Mouse (Mus musculus): ENCODE data around the gene 1700067P10Rik. TPM values are rescaled to one million over a fixed set of nuclear protein-coding genes. Genes with fewer than 3 reads are reported as not detected.

The 1700067P10Rik gene
- 0.26 TPM in 1 of 2 replicates, not detected in the other for polyA plus RNA-seq (2016; fragmentation: Nextera tagmentation; extraction: Ambion mirVana)

- ATAC-seq (ENCODE audit: low FRiP score) = no peak
- H3K27ac ChIP-seq = no peak within 1 kb of the TSS
Observed at GRCm38 (mm10) chr17:48089019-48089418, at the start of gene 1700067P10Rik. Gene 1700067P10Rik (plus strand): TSS chr17:48089319.

GRCm38 (mm10) chr17:48041351-48042287, 47.5 kb upstream of the 1700067P10Rik start:
- H3K4me1 ChIP-seq = peaks cover 23% of the 10 kb centered on the region
- peak; percentile 63 for ATAC-seq (ENCODE audit: low FRiP score)
- no peaks in the 10 kb centered on the region for H3K36me3 ChIP-seq
- peaks cover 8% of the 10 kb centered on the region for H3K27me3 ChIP-seq
- H3K4me3 ChIP-seq = no peak overlapping the region
- H3K9ac ChIP-seq = no peak overlapping the region
- peak overlapping the region; percentile 70 for H3K27ac ChIP-seq
- peak overlapping the region; percentile 33 for H3K4me2 ChIP-seq (replicated peaks)
- WGBS = 3% methylated on average over 28 of the region's 29 CpGs
- H3K9me3 ChIP-seq (replicated peaks) = no peaks in the 10 kb centered on the region

More at GRCm38 (mm10) chr17:48089019-48089418, at the start of gene 1700067P10Rik:
- H3K4me3 ChIP-seq = no peak within 1 kb of the TSS
- H3K36me3 ChIP-seq = no peaks in the 10 kb centered on the region
- H3K4me1 ChIP-seq = peaks cover 5% of the 10 kb centered on the region
- H3K4me2 ChIP-seq (replicated peaks) = no peak within 1 kb of the TSS
- no peak within 1 kb of the TSS for H3K9ac ChIP-seq
- peaks cover 10% of the 10 kb centered on the region for H3K27me3 ChIP-seq
- 0 out of 2 replicates have a peak, but pooled peaks cover 4% of the 10 kb centered on the region for H3K9me3 ChIP-seq (replicated peaks)

- Histone ChIP-seq H3K4me1 (peaks cover 23% of the 10 kb centered on the region), H3K27me3 (peaks cover 2% of the 10 kb centered on the region; the same call in 1 of the 2 replicates), H3K36me3 (no peaks in the 10 kb centered on the region), H3K27ac (no peak overlapping the region), H3K4me3 (no peak overlapping the region), H3K9me3 (replicated peaks) (no peaks in the 10 kb centered on the region), H3K4me2 (replicated peaks) (no peak overlapping the region), H3K9ac (no peak overlapping the region)
- WGBS = 85% methylated on average over 5 of the region's 5 CpGs
- ATAC-seq (ENCODE audit: low FRiP score) = no peak
Observed at GRCm38 (mm10) chr17:48043154-48043880, 45.8 kb upstream of the 1700067P10Rik start.

- Histone ChIP-seq H3K27ac (no peak overlapping the region), H3K36me3 (no peaks in the 10 kb centered on the region), H3K9ac (no peak overlapping the region), H3K27me3 (peaks cover 2% of the 10 kb centered on the region; the same call in 1 of the 2 replicates), H3K9me3 (replicated peaks) (no peaks in the 10 kb centered on the region), H3K4me2 (replicated peaks) (no peak overlapping the region), H3K4me1 (peaks cover 9% of the 10 kb centered on the region), H3K4me3 (no peak overlapping the region)
- WGBS = 35% methylated on average over 4 of the region's 4 CpGs
- no peak for ATAC-seq (ENCODE audit: low FRiP score)
Observed at GRCm38 (mm10) chr17:48045631-48046030, 43.5 kb upstream of the 1700067P10Rik start.

GRCm38 (mm10) chr17:48051638-48052337, 37.3 kb upstream of the 1700067P10Rik start:
- H3K9ac ChIP-seq = no peak overlapping the region
- H3K36me3 ChIP-seq = no peaks in the 10 kb centered on the region
- ATAC-seq (ENCODE audit: low FRiP score) = no peak
- peaks cover 6% of the 10 kb centered on the region for H3K27me3 ChIP-seq
- H3K4me2 ChIP-seq (replicated peaks) = no peak overlapping the region
- 79% methylated on average over 5 of the region's 5 CpGs for WGBS
- no peak overlapping the region for H3K4me3 ChIP-seq
- H3K4me1 ChIP-seq = peaks cover 6% of the 10 kb centered on the region
- no peaks in the 10 kb centered on the region for H3K9me3 ChIP-seq (replicated peaks)
- H3K27ac ChIP-seq = no peak overlapping the region

GRCm38 (mm10) chr17:48052338-48053067, 36.6 kb upstream of the 1700067P10Rik start:
- Histone ChIP-seq H3K9ac (no peak overlapping the region), H3K9me3 (replicated peaks) (no peaks in the 10 kb centered on the region), H3K36me3 (no peaks in the 10 kb centered on the region), H3K4me3 (no peak overlapping the region), H3K4me1 (peaks cover 13% of the 10 kb centered on the region), H3K27me3 (peaks cover 13% of the 10 kb centered on the region), H3K27ac (no peak overlapping the region), H3K4me2 (replicated peaks) (no peak overlapping the region)
- ATAC-seq (ENCODE audit: low FRiP score) = no peak
- 76% methylated on average over 10 of the region's 10 CpGs for WGBS

GRCm38 (mm10) chr17:48053646-48054045, 35.5 kb upstream of the 1700067P10Rik start:
- H3K4me2 ChIP-seq (replicated peaks) = no peak overlapping the region
- no peaks in the 10 kb centered on the region for H3K36me3 ChIP-seq
- H3K27ac ChIP-seq = no peak overlapping the region
- peaks cover 24% of the 10 kb centered on the region for H3K27me3 ChIP-seq
- no peaks in the 10 kb centered on the region for H3K9me3 ChIP-seq (replicated peaks)
- ATAC-seq (ENCODE audit: low FRiP score) = no peak
- no peak overlapping the region for H3K9ac ChIP-seq
- 73% methylated on average over 2 of the region's 2 CpGs for WGBS
- H3K4me3 ChIP-seq = no peak overlapping the region
- peaks cover 22% of the 10 kb centered on the region for H3K4me1 ChIP-seq

- 39% methylated on average over 20 of the region's 20 CpGs for WGBS
- H3K9me3 ChIP-seq (replicated peaks) = no peaks in the 10 kb centered on the region
- H3K36me3 ChIP-seq = no peaks in the 10 kb centered on the region
- H3K4me3 ChIP-seq = no peak overlapping the region
- H3K9ac ChIP-seq = no peak overlapping the region
- peak overlapping the region; percentile 1; the same call in 1 of the 2 replicates for H3K27ac ChIP-seq
- H3K27me3 ChIP-seq = peaks cover 28% of the 10 kb centered on the region
- peak overlapping the region; percentile 2; the same call in 1 of the 2 replicates for H3K4me2 ChIP-seq (replicated peaks)
- peak; percentile 44; the same call in 1 of the 2 replicates for ATAC-seq (ENCODE audit: low FRiP score)
- H3K4me1 ChIP-seq = peaks cover 22% of the 10 kb centered on the region
Observed at GRCm38 (mm10) chr17:48055076-48055816, 33.9 kb upstream of the 1700067P10Rik start.

- Histone ChIP-seq H3K4me2 (replicated peaks) (peak overlapping the region; percentile 30; the same call in 1 of the 2 replicates), H3K9me3 (replicated peaks) (no peaks in the 10 kb centered on the region), H3K4me3 (no peak overlapping the region), H3K9ac (no peak overlapping the region), H3K27ac (peak overlapping the region; percentile 44), H3K27me3 (peaks cover 28% of the 10 kb centered on the region), H3K36me3 (no peaks in the 10 kb centered on the region), H3K4me1 (peaks cover 22% of the 10 kb centered on the region)
- no peak for ATAC-seq (ENCODE audit: low FRiP score)
- WGBS = 2% methylated on average over 12 of the region's 12 CpGs
Observed at GRCm38 (mm10) chr17:48057382-48057781, 31.7 kb upstream of the 1700067P10Rik start.

GRCm38 (mm10) chr17:48064196-48064843, 24.8 kb upstream of the 1700067P10Rik start:
- Histone ChIP-seq H3K9ac (no peak overlapping the region), H3K36me3 (no peaks in the 10 kb centered on the region), H3K4me1 (peaks cover 13% of the 10 kb centered on the region), H3K9me3 (replicated peaks) (no peaks in the 10 kb centered on the region), H3K27ac (peak overlapping the region; percentile 35), H3K4me2 (replicated peaks) (no peak overlapping the region), H3K4me3 (no peak overlapping the region), H3K27me3 (peaks cover 5% of the 10 kb centered on the region; the same call in 1 of the 2 replicates)
- WGBS = 42% methylated on average over 10 of the region's 10 CpGs
- no peak for ATAC-seq (ENCODE audit: low FRiP score)

Data from hindbrain, embryonic 12.5 days (tissue).